ENCODE assay signal across 8 mouse cellular contexts in the genomic region with DNA sequence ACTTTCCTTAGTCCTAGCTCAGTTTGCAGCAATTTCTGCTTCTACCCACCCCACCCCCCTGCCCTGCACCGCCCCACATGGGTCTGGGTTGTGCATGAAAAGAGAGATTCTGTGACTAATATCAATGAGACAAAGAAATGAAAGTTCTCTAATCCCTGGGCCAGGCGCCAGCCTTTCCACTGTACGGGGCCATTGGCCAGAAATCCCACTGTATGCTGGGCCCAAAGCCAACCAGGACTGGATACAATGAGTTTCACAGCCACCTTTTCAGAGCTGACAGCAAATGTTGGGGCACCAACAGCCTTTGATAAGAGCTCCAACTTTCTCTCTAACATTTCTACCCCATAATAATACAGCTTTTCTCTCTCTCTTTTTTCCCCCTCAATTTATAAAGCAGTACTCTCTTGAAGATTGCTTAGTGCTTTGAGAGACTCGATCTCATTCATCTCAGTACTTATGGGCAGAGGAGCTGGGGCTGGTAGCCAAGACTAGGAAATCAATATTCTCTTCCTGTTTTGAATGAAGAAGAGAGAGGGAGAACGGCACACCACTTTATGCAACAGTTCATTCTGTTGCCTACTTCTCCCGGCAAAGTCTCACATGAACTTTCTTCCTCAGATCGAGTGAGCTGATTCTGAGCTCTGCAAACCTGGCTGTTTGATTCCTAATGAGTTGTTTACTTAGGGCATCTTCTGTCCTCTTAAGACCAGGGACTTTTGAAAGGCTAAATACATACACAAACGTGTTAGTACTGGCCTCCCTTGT. TPM values are rescaled to one million over a fixed set of nuclear protein-coding genes. Genes with fewer than 3 reads are reported as not detected.
DNase-seq lines count a peak whose midpoint lies in the region; ATAC-seq and TF ChIP-seq lines count a peak whose summit lies in the region.

No protein-coding gene starts in this region.

- no peak overlapping the region for H3K4me3 ChIP-seq in hindbrain, embryonic 16.5 days (ENCODE audit: low read length)
- H3K4me3 ChIP-seq in left cerebral cortex, adult 2 months, result no peak overlapping the region
- H3K4me3 ChIP-seq in midbrain, embryonic 13.5 days (replicated peaks), result no peak overlapping the region

- no peaks in the 10 kb centered on the region for H3K36me3 ChIP-seq in hindbrain, embryonic 16.5 days (ENCODE audit: control insufficient read depth, insufficient read depth, low read length)
- H3K36me3 ChIP-seq in midbrain, embryonic 13.5 days, result no peaks in the 10 kb centered on the region

- 24% methylated on average over 8 of the region's 8 CpGs for WGBS in hindbrain, embryonic 16.5 days
- WGBS in midbrain, embryonic 13.5 days, result 28% methylated on average over 8 of the region's 8 CpGs

- peaks cover 2% of the 10 kb centered on the region for H3K4me1 ChIP-seq in hindbrain, embryonic 16.5 days (ENCODE audit: control insufficient read depth, insufficient read depth, low read depth, low read length)
- peaks cover 26% of the 10 kb centered on the region for H3K4me1 ChIP-seq in midbrain, embryonic 13.5 days (replicated peaks)

- H3K4me2 ChIP-seq in hindbrain, embryonic 16.5 days (ENCODE audit: low read length), result no peak overlapping the region
- H3K4me2 ChIP-seq in midbrain, embryonic 13.5 days (replicated peaks), result 0 out of 2 replicates have a peak overlapping the region, but pooled peaks have one; percentile 3

- no peak overlapping the region for H3K9ac ChIP-seq in hindbrain, embryonic 16.5 days (ENCODE audit: low read depth, low read length)
- no peak overlapping the region for H3K9ac ChIP-seq in midbrain, embryonic 13.5 days (replicated peaks)

- peak; percentile 96 for ATAC-seq in hindbrain, embryonic 16.5 days
- ATAC-seq in midbrain, embryonic 13.5 days, result peak; percentile 99

- intact Hi-C loops in gastrocnemius, postnatal 14 days (cut with DNase I; ENCODE audit: low total_unique reads), result no loop called here
- intact Hi-C loops in left cerebral cortex, adult 2 months (cut with DNase I), result loop anchor here (10.0 kb wide), 2 partner anchors 214 to 216 kb away; no protein-coding TSS in a partner anchor

- peak; percentile 26 for DNase-seq in adrenal gland, adult 8-10 months
- peak; percentile 92 to 95 for DNase-seq in cerebellum, postnatal 14 days
- DNase-seq in gastrocnemius, postnatal 14 days, result peak; percentile 88
- DNase-seq in left cerebral cortex, adult 2 months (ENCODE audit: extremely low spot score in 1 of 2, low spot score in 2 of 2), result peak in 1 of 2 experiments; percentile 55
- peak; percentile 60 for DNase-seq in testis, postnatal 14 days (ENCODE audit: low spot score)
- no peak for DNase-seq in embryo, embryonic 10 days (ENCODE audit: low spot score)

- no peaks in the 10 kb centered on the region for H3K9me3 ChIP-seq in hindbrain, embryonic 16.5 days (ENCODE audit: control insufficient read depth, low read length)
- H3K9me3 ChIP-seq in midbrain, embryonic 13.5 days, result no peaks in the 10 kb centered on the region

- no peaks in the 10 kb centered on the region for H3K27me3 ChIP-seq in hindbrain, embryonic 16.5 days (replicated peaks; ENCODE audit: control insufficient read depth, insufficient read depth, low read length)
- H3K27me3 ChIP-seq in midbrain, embryonic 13.5 days, result no peaks in the 10 kb centered on the region

- TF ChIP-seq CTCF in left cerebral cortex, adult 2 months (IDR thresholded peaks at IDR 0.05), result no peak

- peak overlapping the region; percentile 64 for H3K27ac ChIP-seq in hindbrain, embryonic 16.5 days (ENCODE audit: low read depth, low read length)
- H3K27ac ChIP-seq in left cerebral cortex, adult 2 months, result peak overlapping the region; percentile 34
- peak overlapping the region; percentile 66 for H3K27ac ChIP-seq in midbrain, embryonic 13.5 days

RNA-seq across cellular contexts. Expression of a gene that starts 9.2 kb away (rescaled TPM):
- 10 to 100 TPM; 62.3 to 89.5 (median 76.4) TPM for total RNA-seq in adrenal gland, adult 8-10 months (2022)
- 10 to 100 TPM; 14.4 to 22.2 TPM for total RNA-seq in gastrocnemius, postnatal 14 days (2021)
- polyA plus RNA-seq in hindbrain, embryonic 16.5 days (2015; fragmentation: Nextera tagmentation; extraction: Ambion mirVana), result 800 and 988 TPM in 2 replicates
- total RNA-seq in left cerebral cortex, adult 2 months (2021), result 100 to 1,000 TPM; 358 to 392 TPM
- 499 and 584 TPM in 2 replicates for polyA plus RNA-seq in midbrain, embryonic 13.5 days (2015; fragmentation: Nextera tagmentation; extraction: Ambion mirVana)
